Mouse (Mus musculus): ENCODE data around the gene Bcar3. TPM values are rescaled to one million over a fixed set of nuclear protein-coding genes. Genes with fewer than 3 reads are reported as not detected.

Bcar3 gene
- total and polyA plus RNA-seq, 3 experiments: not detected

DNA sequence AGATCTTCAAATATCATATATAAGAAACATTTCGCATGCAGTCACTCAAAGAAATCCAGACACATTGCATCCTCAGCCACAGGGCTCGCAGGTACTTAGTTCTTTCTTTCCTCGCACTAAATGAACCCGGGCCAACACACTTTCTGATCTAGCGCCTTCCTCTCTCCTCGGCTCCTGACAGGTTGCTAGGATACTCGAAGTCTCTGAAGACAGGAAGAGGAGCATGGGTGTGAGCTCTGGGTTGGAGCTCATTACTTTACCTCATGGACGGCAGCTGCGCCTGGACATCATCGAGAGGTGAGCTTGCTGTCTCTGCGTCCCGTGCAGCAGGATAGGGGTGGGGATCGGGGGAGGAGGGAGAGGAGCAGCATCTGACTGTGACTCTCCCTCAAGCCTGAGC is 225.1 kb downstream of the Bcar3 start:
- Histone ChIP-seq H3K79me2 (ENCODE audit: control insufficient read depth, insufficient read depth, low read length, poor library complexity) (no peaks in the 10 kb centered on the region), H3K9ac (ENCODE audit: control insufficient read depth, low read depth, low read length, poor library complexity, severe bottlenecking) (no peak overlapping the region), H3K36me3 (ENCODE audit: control insufficient read depth in 1 of 2, insufficient read depth in 2 of 2, low read length in 2 of 2) (no peaks in the 10 kb centered on the region), H3K9me3 (replicated peaks; ENCODE audit: insufficient read depth, low read length) (no peaks in the 10 kb centered on the region), H3K27ac (ENCODE audit: control insufficient read depth, low read depth, low read length) (no peak overlapping the region), H3K4me1 (ENCODE audit: control insufficient read depth in 1 of 2, insufficient read depth in 2 of 2, low read length in 2 of 2) (no peaks in the 10 kb centered on the region), H3K4me3 (ENCODE audit: control insufficient read depth in 1 of 2, insufficient read depth in 1 of 2, low read depth in 2 of 2, low read length in 2 of 2) (no peak overlapping the region), H3K27me3 (ENCODE audit: control insufficient read depth in 1 of 2, insufficient read depth in 2 of 2, low read length in 2 of 2) (no peaks in the 10 kb centered on the region)
- TF ChIP-seq UBTF (IDR thresholded peaks at IDR 0.05; ENCODE audit: borderline replicate concordance, insufficient read depth, low read depth, low read length): no peak
- DNase-seq (ENCODE audit: low read depth, low spot score): no peak

DNA sequence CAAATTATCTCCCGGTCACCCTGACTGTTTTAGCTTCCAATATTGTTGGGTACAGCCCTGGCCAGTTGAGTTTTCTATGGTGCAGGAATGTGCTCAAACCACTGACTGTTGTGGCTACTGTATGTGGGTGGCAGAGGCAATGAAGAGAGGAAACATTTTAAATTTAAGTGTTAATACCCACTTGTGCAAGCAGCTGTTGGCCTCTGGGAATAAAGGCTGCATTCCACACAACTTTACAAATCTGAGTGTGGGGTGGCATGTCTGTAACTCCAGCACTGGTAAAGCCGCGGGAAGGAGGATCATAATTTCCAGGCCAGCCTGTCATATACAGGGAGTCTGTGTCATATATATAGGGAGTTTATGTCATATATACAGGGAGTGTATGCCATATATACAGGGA is 226.4 kb downstream of the Bcar3 start:
- DNase-seq (ENCODE audit: low read depth, low spot score): no peak
- Histone ChIP-seq H3K4me1 (ENCODE audit: control insufficient read depth in 1 of 2, insufficient read depth in 2 of 2, low read length in 2 of 2) (no peaks in the 10 kb centered on the region), H3K27ac (ENCODE audit: control insufficient read depth, low read depth, low read length) (no peak overlapping the region), H3K4me3 (ENCODE audit: control insufficient read depth in 1 of 2, insufficient read depth in 1 of 2, low read depth in 2 of 2, low read length in 2 of 2) (no peak overlapping the region), H3K27me3 (ENCODE audit: control insufficient read depth in 1 of 2, insufficient read depth in 2 of 2, low read length in 2 of 2) (no peaks in the 10 kb centered on the region), H3K79me2 (ENCODE audit: control insufficient read depth, insufficient read depth, low read length, poor library complexity) (no peaks in the 10 kb centered on the region), H3K9me3 (replicated peaks; ENCODE audit: insufficient read depth, low read length) (no peaks in the 10 kb centered on the region), H3K9ac (ENCODE audit: control insufficient read depth, low read depth, low read length, poor library complexity, severe bottlenecking) (no peak overlapping the region), H3K36me3 (ENCODE audit: control insufficient read depth in 1 of 2, insufficient read depth in 2 of 2, low read length in 2 of 2) (no peaks in the 10 kb centered on the region)
- no peak for TF ChIP-seq BHLHE40 (IDR thresholded peaks at IDR 0.05; ENCODE audit: borderline replicate concordance, low read depth, low read length)

DNA sequence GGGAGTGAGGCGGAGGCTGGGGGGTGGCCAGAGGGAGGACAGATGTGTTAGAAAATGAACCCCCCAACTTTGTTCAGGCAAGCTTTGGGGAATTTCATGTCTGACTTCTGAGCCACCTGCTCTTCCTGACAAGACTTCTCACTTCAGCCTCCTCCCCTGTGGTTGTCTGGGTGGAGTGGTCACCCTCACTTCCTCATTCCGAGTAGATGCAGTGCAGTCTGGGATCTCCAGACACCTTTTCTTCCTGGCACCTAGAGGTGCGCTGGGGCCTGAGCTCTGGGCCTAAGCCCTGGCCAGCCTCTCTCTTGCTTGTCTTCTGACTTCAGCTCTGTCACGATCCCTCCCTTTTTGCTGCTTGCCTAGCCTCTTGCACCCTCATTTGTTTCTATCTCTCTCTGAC is 226.9 kb downstream of the Bcar3 start:
- H3K36me3 ChIP-seq (ENCODE audit: control insufficient read depth in 1 of 2, insufficient read depth in 2 of 2, low read length in 2 of 2): no peaks in the 10 kb centered on the region
- no peaks in the 10 kb centered on the region for H3K9me3 ChIP-seq (replicated peaks; ENCODE audit: insufficient read depth, low read length)
- no peaks in the 10 kb centered on the region for H3K4me1 ChIP-seq (ENCODE audit: control insufficient read depth in 1 of 2, insufficient read depth in 2 of 2, low read length in 2 of 2)
- H3K27me3 ChIP-seq (ENCODE audit: control insufficient read depth in 1 of 2, insufficient read depth in 2 of 2, low read length in 2 of 2): no peaks in the 10 kb centered on the region
- H3K4me3 ChIP-seq (ENCODE audit: control insufficient read depth in 1 of 2, insufficient read depth in 1 of 2, low read depth in 2 of 2, low read length in 2 of 2): no peak overlapping the region
- H3K27ac ChIP-seq (ENCODE audit: control insufficient read depth, low read depth, low read length): no peak overlapping the region
- TF ChIP-seq CHD1 (IDR thresholded peaks at IDR 0.05; ENCODE audit: low read depth, low read length) (no peak), ZC3H11A (IDR thresholded peaks at IDR 0.05; ENCODE audit: low read depth, low read length) (no peak), TAL1 (IDR thresholded peaks at IDR 0.05; ENCODE audit: low read length) (no peak), RAD21 (IDR thresholded peaks at IDR 0.05; ENCODE audit: low read depth, low read length) (no peak), CHD2 (IDR thresholded peaks at IDR 0.05; ENCODE audit: low read length) (no peak), CTCF (IDR thresholded peaks at IDR 0.05 in 2 of 3, conservative IDR thresholded peaks at IDR 0.05 in 1 of 3; ENCODE audit: control insufficient read depth in 1 of 3, insufficient read depth in 1 of 3, low read depth in 2 of 3, low read length in 3 of 3, poor library complexity in 1 of 3, severe bottlenecking in 1 of 3) (no peak), BHLHE40 (IDR thresholded peaks at IDR 0.05; ENCODE audit: borderline replicate concordance, low read depth, low read length) (no peak), POLR2AphosphoS5 (IDR thresholded peaks at IDR 0.05; ENCODE audit: borderline replicate concordance, low read depth, low read length) (no peak), MAZ (IDR thresholded peaks at IDR 0.05; ENCODE audit: low read depth, low read length) (no peak), UBTF (IDR thresholded peaks at IDR 0.05; ENCODE audit: borderline replicate concordance, insufficient read depth, low read depth, low read length) (no peak), GABPA (IDR thresholded peaks at IDR 0.05; ENCODE audit: low read depth, low read length) (no peak), NRF1 (IDR thresholded peaks at IDR 0.05; ENCODE audit: insufficient read depth, low read depth, low read length, poor library complexity, severe bottlenecking) (no peak), MXI1 (IDR thresholded peaks at IDR 0.05; ENCODE audit: low read depth, low read length) (no peak), ZNF384 (IDR thresholded peaks at IDR 0.05; ENCODE audit: low read depth, low read length) (no peak)
- H3K79me2 ChIP-seq (ENCODE audit: control insufficient read depth, insufficient read depth, low read length, poor library complexity): no peaks in the 10 kb centered on the region
- no peak for DNase-seq (ENCODE audit: low read depth, low spot score)
- H3K9ac ChIP-seq (ENCODE audit: control insufficient read depth, low read depth, low read length, poor library complexity, severe bottlenecking): no peak overlapping the region

Data from MEL (cell line).